Mouse (Mus musculus) left cerebral cortex, postnatal 4 days (tissue): ENCODE data around the gene Olfr1512. TPM values are rescaled to one million over a fixed set of nuclear protein-coding genes. Genes with fewer than 3 reads are reported as not detected.

Experiments
- total RNA-seq, 2 experiments: library from RNA; stranded (reverse); gene quantifications; 2 replicates each; pipeline ENCODE4 v1.2.3; 2021

The Olfr1512 gene
- total RNA-seq, 2 experiments from 2014 or later = not detected

Other genes starting within 250 kb of the Olfr1512 start
- 10 to 100 TPM; 71.3 to 73.2 TPM for gene Supt16, start 181.8 kb downstream of the Olfr1512 start, total RNA-seq
- gene Chd8, start 121.4 kb downstream of the Olfr1512 start, total RNA-seq = 100 to 1,000 TPM; 142 to 154 TPM
- gene Tox4, start 100.0 kb downstream of the Olfr1512 start, total RNA-seq = 10 to 100 TPM; 48.0 to 56.4 TPM
- 10 to 100 TPM; 38.3 to 40.8 TPM for gene Rab2b, start 99.6 kb downstream of the Olfr1512 start, total RNA-seq
- 10 to 100 TPM; 39.2 to 47.4 TPM for gene Mettl3, start 74.0 kb downstream of the Olfr1512 start, total RNA-seq
- gene Sall2, start 50.4 kb downstream of the Olfr1512 start, total RNA-seq = 10 to 100 TPM; 45.9 to 48.7 TPM
- gene Olfr1513, start 22.8 kb downstream of the Olfr1512 start, total RNA-seq = not detected
- not detected for gene Olfr1511, start 18.2 kb upstream of the Olfr1512 start, total RNA-seq
- not detected for gene Olfr1510, start 35.2 kb upstream of the Olfr1512 start, total RNA-seq
- not detected for gene Olfr1509, start 63.8 kb upstream of the Olfr1512 start, total RNA-seq
- not detected for gene Olfr1508, start 88.3 kb upstream of the Olfr1512 start, total RNA-seq
- gene Olfr1507, start 116.6 kb upstream of the Olfr1512 start, total RNA-seq = not detected